Mouse (Mus musculus) liver, embryonic 16.5 days (tissue): ENCODE data around the gene Ifnz. TPM values are rescaled to one million over a fixed set of nuclear protein-coding genes. Genes with fewer than 3 reads are reported as not detected.
A peak's percentile ranks its signal among the peaks of the same experiment; 100 is the strongest.
"Not testable (repeated sequence)": the region's sequence is repeated elsewhere in the genome, so short reads cannot be mapped to it uniquely, and the experiment has no call there.

Experiments used
- ATAC-seq: fragments of 200-750 bp; cut with Nextera tagmentation; 2 replicates; pipeline ENCODE4 v1.8.0; 2017; ENCODE audit warnings: low read depth, mild to moderate bottlenecking, moderate number of reproducible peaks, moderate library complexity
- H3K27ac ChIP-seq: fragments of 300-500 bp; sonication (generic); 2 replicates; pipeline ENCODE4 v1.5.1; 2014; ENCODE audit warnings: mild to moderate bottlenecking, low read length
- H3K27me3 ChIP-seq: fragments of 300-500 bp; sonication (generic); 2 replicates; pipeline ENCODE4 v1.6.1; 2014; ENCODE audit warnings: low read depth, low read length, mixed read lengths; ENCODE audit not compliant: control insufficient read depth, insufficient read depth
- H3K36me3 ChIP-seq: fragments of 300-500 bp; sonication (generic); 2 replicates; pipeline ENCODE4 v1.6.1; 2014; ENCODE audit warnings: mild to moderate bottlenecking; ENCODE audit not compliant: control insufficient read depth, insufficient read depth
- H3K4me1 ChIP-seq: fragments of 300-500 bp; sonication (generic); 2 replicates; pipeline ENCODE4 v1.6.1; 2014; ENCODE audit warnings: low read depth, low read length, mixed read lengths; ENCODE audit not compliant: control insufficient read depth
- H3K4me2 ChIP-seq: fragments of 300-500 bp; sonication (generic); 2 replicates; pipeline ENCODE4 v1.6.1; 2014; ENCODE audit warnings: low read depth, low read length, mixed read lengths
- H3K4me3 ChIP-seq: fragments of 300-500 bp; sonication (generic); 2 replicates; pipeline ENCODE4 v1.5.1; 2014; ENCODE audit warnings: low read depth, mild to moderate bottlenecking, low read length
- H3K9ac ChIP-seq: fragments of 300-500 bp; sonication (generic); 2 replicates; pipeline ENCODE4 v1.6.1; 2014; ENCODE audit warnings: low read depth, low read length
- H3K9me3 ChIP-seq: fragments of 300-500 bp; sonication (generic); replicated peaks from 2 replicates; pipeline ENCODE4 v1.6.1; 2016; ENCODE audit warnings: low read length; ENCODE audit not compliant: control insufficient read depth
- WGBS: fragments of 180-500 bp; shearing (Covaris S2); extraction: QIAGEN DNeasy Blood & Tissue Kit; methylation state at CpG from one replicate; pipeline ENCODE4 v1.1.7; 2014; ENCODE audit not compliant: insufficient replicate concordance; 5-methylcytosine and 5-hydroxymethylcytosine counted together
- polyA plus RNA-seq: library from polyadenylated mRNA; unstranded; fragments of >200 nt; fragmentation: Nextera tagmentation; extraction: Ambion mirVana; gene quantifications from 2 replicates; pipeline ENCODE4 v1.2.1, GENCODE M21; 2015

Gene Ifnz
- polyA plus RNA-seq, 1 experiment from 2014 or later, result not detected

GRCm38 (mm10) chr4:88797097-88797496 is 15.2 kb downstream of the Ifnz start, which contains the start of gene Gm13279:
TSS of gene Gm13279 (plus strand) at chr4:88797397.
- not testable (repeated sequence) for H3K27ac ChIP-seq, H3K4me3 ChIP-seq, H3K4me2 ChIP-seq, ATAC-seq, H3K9me3 ChIP-seq, H3K4me1 ChIP-seq, H3K9ac ChIP-seq, H3K27me3 ChIP-seq, H3K36me3 ChIP-seq
- no CpG with 5 or more reads among the region's 28 CpGs for WGBS

DNA sequence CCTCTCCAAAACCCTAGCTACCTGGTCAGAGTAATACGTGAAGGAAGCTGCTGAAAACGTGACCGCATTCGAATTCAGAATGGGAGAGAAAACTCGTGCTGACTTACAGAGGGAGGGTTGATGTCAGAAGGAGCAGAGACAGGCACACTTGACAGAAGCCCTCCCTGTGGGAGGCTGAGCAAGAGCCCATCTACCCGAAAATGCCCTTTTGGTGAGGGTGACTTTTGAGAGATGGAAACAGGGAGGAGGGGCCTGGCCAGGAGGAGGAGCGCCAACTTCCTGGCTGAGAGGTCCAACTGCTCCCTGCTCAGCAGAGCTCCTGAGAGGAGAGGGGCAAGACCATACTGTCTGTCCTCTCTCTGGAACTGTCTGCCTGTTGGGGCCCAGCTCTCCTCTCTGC is 17.4 kb downstream of the Ifnz start, which contains the start of gene Gm13285:
TSS of gene Gm13285 (plus strand) at position 301 of the 400 bp plus-strand sequence.
- H3K4me1 ChIP-seq, H3K4me3 ChIP-seq, H3K27me3 ChIP-seq, H3K9ac ChIP-seq, H3K27ac ChIP-seq, H3K4me2 ChIP-seq, H3K9me3 ChIP-seq, H3K36me3 ChIP-seq, ATAC-seq: not testable (repeated sequence)
- WGBS, result 20% methylated on average over 1 of the region's 7 CpGs

DNA sequence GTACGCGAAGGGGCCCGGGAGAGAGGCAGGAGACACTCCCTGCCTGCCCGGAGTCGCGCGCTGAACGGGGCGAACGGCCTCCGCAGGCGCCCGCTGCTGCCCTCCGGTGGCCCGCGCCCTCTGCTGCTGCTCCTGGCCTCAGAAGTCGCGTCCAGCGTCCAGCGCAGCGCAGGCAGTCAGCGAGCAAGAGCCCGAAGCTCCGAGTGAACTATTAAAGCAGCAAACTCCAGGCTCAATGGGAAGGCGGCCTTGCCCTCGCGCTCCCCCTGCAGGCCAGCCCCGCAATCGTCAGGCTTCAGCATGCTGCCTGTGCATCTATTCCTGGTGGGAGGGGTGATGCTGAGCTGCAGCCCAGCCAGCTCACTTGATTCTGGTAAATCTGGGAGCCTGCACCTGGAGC is 21.0 kb downstream of the Ifnz start, which contains the start of gene Gm13287:
TSS of gene Gm13287 (plus strand) at position 301 of the 400 bp plus-strand sequence.
- H3K9me3 ChIP-seq, H3K9ac ChIP-seq, H3K36me3 ChIP-seq, H3K4me3 ChIP-seq, H3K27me3 ChIP-seq, H3K27ac ChIP-seq, H3K4me1 ChIP-seq, ATAC-seq: not testable (repeated sequence)
- no CpG with 5 or more reads among the region's 29 CpGs for WGBS
- peak within 1 kb of the TSS; percentile 27; the same call in 1 of the 2 replicates for H3K4me2 ChIP-seq

DNA sequence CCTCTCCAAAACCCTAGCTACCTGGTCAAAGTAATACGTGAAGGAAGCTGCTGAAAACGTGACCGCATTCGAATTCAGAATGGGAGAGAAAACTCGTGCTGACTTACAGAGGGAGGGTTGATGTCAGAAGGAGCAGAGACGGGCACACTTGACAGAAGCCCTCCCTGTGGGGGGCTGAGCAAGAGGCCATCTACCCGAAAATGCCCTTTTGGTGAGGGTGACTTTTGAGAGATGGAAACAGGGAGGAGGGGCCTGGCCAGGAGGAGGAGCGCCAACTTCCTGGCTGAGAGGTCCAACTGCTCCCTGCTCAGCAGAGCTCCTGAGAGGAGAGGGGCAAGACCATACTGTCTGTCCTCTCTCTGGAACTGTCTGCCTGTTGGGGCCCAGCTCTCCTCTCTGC is 23.3 kb downstream of the Ifnz start, which contains the start of gene Gm13288:
TSS of gene Gm13288 (plus strand) at position 301 of the 400 bp plus-strand sequence.
- H3K4me1 ChIP-seq, H3K4me2 ChIP-seq, H3K36me3 ChIP-seq, H3K9ac ChIP-seq, H3K27me3 ChIP-seq, H3K4me3 ChIP-seq, H3K27ac ChIP-seq, ATAC-seq, H3K9me3 ChIP-seq: not testable (repeated sequence)
- no CpG with 5 or more reads among the region's 8 CpGs for WGBS

DNA sequence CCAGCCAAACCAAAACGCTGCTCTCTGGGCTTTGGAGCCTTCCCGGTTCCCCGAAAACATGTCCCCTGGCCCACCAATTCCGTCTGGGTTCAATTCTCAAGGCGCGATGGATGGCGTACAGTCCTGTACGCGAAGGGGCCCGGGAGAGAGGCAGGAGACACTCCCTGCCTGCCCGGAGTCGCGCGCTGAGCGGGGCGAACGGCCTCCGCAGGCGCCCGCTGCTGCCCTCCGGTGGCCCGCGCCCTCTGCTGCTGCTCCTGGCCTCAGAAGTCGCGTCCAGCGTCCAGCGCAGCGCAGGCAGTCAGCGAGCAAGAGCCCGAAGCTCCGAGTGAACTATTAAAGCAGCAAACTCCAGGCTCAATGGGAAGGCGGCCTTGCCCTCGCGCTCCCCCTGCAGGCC is 23.8 kb downstream of the Ifnz start:
- not testable (repeated sequence) for H3K27ac ChIP-seq, H3K4me1 ChIP-seq, H3K9me3 ChIP-seq, H3K9ac ChIP-seq, H3K27me3 ChIP-seq, H3K4me2 ChIP-seq, H3K4me3 ChIP-seq, H3K36me3 ChIP-seq, ATAC-seq
- 0% methylated on average over 8 of the region's 34 CpGs for WGBS

- Histone ChIP-seq H3K4me3 (no peak within 1 kb of the TSS), H3K9ac (no peak within 1 kb of the TSS), H3K36me3 (no peaks in the 10 kb centered on the region), H3K27me3 (no peaks in the 10 kb centered on the region), H3K27ac (no peak within 1 kb of the TSS), H3K9me3 (no peaks in the 10 kb centered on the region), H3K4me1 (no peaks in the 10 kb centered on the region), H3K4me2 (no peak within 1 kb of the TSS)
- ATAC-seq, result no peak
- WGBS, result 30% methylated on average over 3 of the region's 3 CpGs
Measured at GRCm38 (mm10) chr4:88815928-88816327, 34.0 kb downstream of the Ifnz start, which contains the start of gene Ifna7. TSS of gene Ifna7 (plus strand) at chr4:88816228.

DNA sequence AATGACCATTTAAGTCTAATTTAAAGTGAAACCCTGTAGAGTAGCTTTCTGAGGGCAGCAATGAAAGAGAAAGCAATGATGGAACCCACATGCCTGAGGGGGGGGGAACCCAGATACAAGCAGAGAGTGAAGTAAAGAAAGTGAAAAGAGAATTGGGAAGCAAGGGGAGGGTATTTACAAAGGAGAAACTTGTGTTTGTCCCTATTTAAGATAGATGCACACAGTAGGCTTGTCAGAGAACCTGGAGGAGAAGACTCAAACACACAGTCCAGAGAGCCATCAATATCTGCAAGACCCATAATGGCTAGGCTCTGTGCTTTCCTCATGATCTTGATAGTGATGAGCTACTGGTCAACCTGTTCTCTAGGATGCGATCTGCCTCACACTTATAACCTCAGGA is 37.7 kb downstream of the Ifnz start, which contains the start of gene Ifna11:
TSS of gene Ifna11 (plus strand) at position 301 of the 400 bp plus-strand sequence.
- 68% methylated on average over 1 of the region's 1 CpGs for WGBS
- ATAC-seq, result no peak
- H3K4me2 ChIP-seq, result no peak within 1 kb of the TSS

GRCm38 (mm10) chr4:88822995-88823394 is 41.1 kb downstream of the Ifnz start:
- Histone ChIP-seq H3K4me3 (no peak overlapping the region), H3K9me3 (no peaks in the 10 kb centered on the region), H3K27ac (no peak overlapping the region), H3K27me3 (no peaks in the 10 kb centered on the region), H3K4me1 (no peaks in the 10 kb centered on the region), H3K4me2 (no peak overlapping the region), H3K9ac (no peak overlapping the region), H3K36me3 (no peaks in the 10 kb centered on the region)
- WGBS, result 21% methylated on average over 4 of the region's 4 CpGs
- ATAC-seq, result no peak

More for the DNA sequence above, 37.7 kb downstream of the Ifnz start, which contains the start of gene Ifna11:
- H3K4me3 ChIP-seq, result no peak within 1 kb of the TSS
- H3K27me3 ChIP-seq, result no peaks in the 10 kb centered on the region
- H3K9ac ChIP-seq, result no peak within 1 kb of the TSS
- H3K36me3 ChIP-seq, result no peaks in the 10 kb centered on the region
- H3K27ac ChIP-seq, result no peak within 1 kb of the TSS
- no peaks in the 10 kb centered on the region for H3K4me1 ChIP-seq
- H3K9me3 ChIP-seq, result no peaks in the 10 kb centered on the region

- not testable (repeated sequence) for H3K4me2 ChIP-seq, H3K36me3 ChIP-seq, H3K9ac ChIP-seq, H3K9me3 ChIP-seq, H3K4me1 ChIP-seq, H3K4me3 ChIP-seq, H3K27ac ChIP-seq, H3K27me3 ChIP-seq, ATAC-seq
Measured at GRCm38 (mm10) chr4:88827116-88827515, 45.2 kb downstream of the Ifnz start, which contains the start of gene Ifna6. TSS of gene Ifna6 (plus strand) at chr4:88827416.
